Mouse (Mus musculus) adrenal gland, postnatal 36 days (tissue): ENCODE results near the gene Nelfa. TPM values are rescaled to one million over a fixed set of nuclear protein-coding genes. Genes with fewer than 3 reads are reported as not detected.
"Not testable (repeated sequence)": the region's sequence is repeated elsewhere in the genome, so short reads cannot be mapped to it uniquely, and the experiment has no call there.

Experiments used
- DNase-seq, 2 experiments: peaks; one replicate each; pipeline ENCODE4 v3.0.0; 2021; ENCODE audit warnings: mixed read lengths in 1 of 2
- long read RNA-seq, 2 experiments: library from polyadenylated mRNA; stranded (forward); transcript quantifications; one replicate each; pipeline ENCODE4 v2.0.0; 2021; ENCODE audit warnings: borderline sequencing depth in 2 of 2
- total RNA-seq, 2 experiments: library from RNA; stranded (reverse); gene quantifications; 2 replicates each; pipeline ENCODE4 v1.2.3; 2021

Gene Nelfa
- total RNA-seq = 10 to 100 TPM; 18.3 to 21.5 TPM
- long read RNA-seq, experiment 1, transcript Nelfa-201 (11 exons, 2,580 nt) = major isoform, 24 of 27 reads
- long read RNA-seq, experiment 1, partial matches to known transcripts = 1 of 27 reads
- long read RNA-seq, experiment 1, other reads (novel, unspliced or antisense) = 2 of 27 reads
- long read RNA-seq, experiment 2, transcript Nelfa-201 (11 exons, 2,580 nt) = major isoform, 19 of 23 reads
- long read RNA-seq, experiment 2, partial matches to known transcripts = 3 of 23 reads
- long read RNA-seq, experiment 2, other reads (novel, unspliced or antisense) = 1 of 23 reads

GRCm38 (mm10) chr5:33936120-33936707 lies at the start of gene Nelfa:
Gene Nelfa (minus strand): TSS chr5:33936413.
- DNase-seq = peak; percentile 99

- peak; percentile 91 to 94 for DNase-seq
Observed at GRCm38 (mm10) chr5:33983309-33984121, 47.3 kb upstream of the Nelfa start, which contains the start of gene Gm1673. Gene Gm1673 (plus strand): TSS chr5:33983433.

- peak; percentile 35 to 40 for DNase-seq
Observed at GRCm38 (mm10) chr5:33982731-33983259, 46.6 kb upstream of the Nelfa start.

GRCm38 (mm10) chr5:33976267-33976666 lies 40.1 kb upstream of the Nelfa start:
- no peak for DNase-seq

- DNase-seq = no peak
Observed at GRCm38 (mm10) chr5:33974736-33975135, 38.5 kb upstream of the Nelfa start.

GRCm38 (mm10) chr5:33959382-33959781 lies 23.2 kb upstream of the Nelfa start:
- DNase-seq = peak in 1 of 2 experiments; percentile 34

- DNase-seq = peak; percentile 48 to 66
Observed at GRCm38 (mm10) chr5:33955868-33956267, 19.7 kb upstream of the Nelfa start.

GRCm38 (mm10) chr5:33954354-33954753 lies 18.1 kb upstream of the Nelfa start:
- peak; percentile 78 to 79 for DNase-seq

- DNase-seq = no peak
Observed at GRCm38 (mm10) chr5:33953471-33954185, 17.4 kb upstream of the Nelfa start.

- no peak for DNase-seq
Observed at GRCm38 (mm10) chr5:33948314-33948713, 12.1 kb upstream of the Nelfa start.

GRCm38 (mm10) chr5:33947035-33947434 lies 10.8 kb upstream of the Nelfa start:
- DNase-seq = not testable (repeated sequence)

- DNase-seq = no peak
Observed at GRCm38 (mm10) chr5:33938448-33938847, 2.2 kb upstream of the Nelfa start.

GRCm38 (mm10) chr5:33937230-33937629 lies 1.0 kb upstream of the Nelfa start:
- no peak for DNase-seq

GRCm38 (mm10) chr5:33935700-33936111 lies 507 bp downstream of the Nelfa start:
- peak; percentile 67 to 73 for DNase-seq

GRCm38 (mm10) chr5:33934877-33935276 lies 1.3 kb downstream of the Nelfa start:
- DNase-seq = no peak

- DNase-seq = no peak
Observed at GRCm38 (mm10) chr5:33934081-33934480, 2.1 kb downstream of the Nelfa start.

- no peak for DNase-seq
Observed at GRCm38 (mm10) chr5:33932413-33932812, 3.8 kb downstream of the Nelfa start.

GRCm38 (mm10) chr5:33926170-33926569 lies 10.0 kb downstream of the Nelfa start:
- no peak for DNase-seq

GRCm38 (mm10) chr5:33922566-33922965 lies 13.6 kb downstream of the Nelfa start:
- no peak for DNase-seq

- no peak for DNase-seq
Observed at GRCm38 (mm10) chr5:33921486-33922235, 14.6 kb downstream of the Nelfa start.

- DNase-seq = no peak
Observed at GRCm38 (mm10) chr5:33920924-33921323, 15.3 kb downstream of the Nelfa start.
